Mouse (Mus musculus) spleen, postnatal 10 days (tissue): ENCODE results near the gene Fam160b1.

ENCODE experiments used
- DNase-seq, 2 experiments: peaks; one replicate each; pipeline ENCODE4 v3.0.0; 2021 to 2022; ENCODE audit warnings: low spot score in 2 of 2

The Fam160b1 gene

DNA sequence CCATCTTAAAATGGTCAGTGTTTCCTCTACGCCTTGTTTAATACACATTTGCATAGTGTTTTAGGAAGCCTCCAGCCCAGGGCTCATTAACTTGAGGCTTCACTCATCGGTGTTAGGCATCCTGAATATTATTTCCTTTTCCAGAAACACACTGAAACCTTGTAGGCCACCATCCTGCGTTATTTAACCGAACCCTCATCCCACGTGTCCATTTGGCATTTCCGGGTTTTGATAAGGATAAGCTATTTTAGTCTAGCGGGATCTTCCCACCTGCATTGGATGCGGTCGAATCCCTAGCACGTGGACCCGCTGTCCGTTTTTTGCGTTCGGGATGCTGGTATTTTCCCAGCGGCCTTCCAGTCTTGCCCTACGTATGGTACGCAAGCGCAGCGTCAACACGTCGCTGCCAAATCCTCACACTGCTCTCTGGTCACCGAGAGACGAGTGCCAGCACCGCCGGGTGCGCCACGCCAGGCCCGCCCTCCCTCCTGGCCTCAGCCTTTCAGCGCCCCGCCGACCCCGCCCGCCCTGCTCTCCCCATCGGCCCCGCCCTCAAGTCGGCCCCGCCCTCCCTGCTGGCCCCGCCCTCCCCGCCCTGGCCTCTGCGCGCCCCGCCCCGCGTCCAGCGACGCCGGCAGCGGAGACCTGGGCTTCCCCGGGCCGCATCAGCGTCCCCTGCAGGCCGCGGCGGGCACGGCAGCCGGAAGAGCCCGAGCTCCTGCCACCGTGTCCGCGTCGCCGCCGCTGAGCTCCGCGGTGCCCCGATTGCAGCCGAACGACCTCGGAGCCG is at the start of gene Fam160b1:
Fam160b1 (plus strand) TSS at position 340 of the 790 bp plus-strand sequence.
- DNase-seq: peak; percentile 95

DNA sequence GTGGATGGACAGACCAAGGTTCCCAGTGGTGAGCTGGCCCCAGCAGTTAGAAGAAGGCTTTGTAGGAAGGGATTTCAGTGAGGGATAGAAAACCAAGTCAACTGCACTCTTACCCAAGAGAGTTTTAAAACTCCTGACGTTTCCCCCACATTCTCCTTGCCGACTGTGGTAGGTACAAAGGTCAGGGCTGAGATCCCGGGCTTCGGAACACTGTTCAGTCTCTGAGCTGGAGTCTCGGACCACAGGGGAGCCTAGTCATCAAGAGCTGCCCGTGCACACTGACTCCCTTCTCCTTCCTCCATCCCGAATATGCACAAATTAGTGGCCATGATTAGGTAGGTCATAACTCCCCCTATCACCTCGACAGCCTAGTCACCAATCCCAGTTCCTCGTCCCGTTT is 47.3 kb upstream of the Fam160b1 start:
- DNase-seq: no peak

DNA sequence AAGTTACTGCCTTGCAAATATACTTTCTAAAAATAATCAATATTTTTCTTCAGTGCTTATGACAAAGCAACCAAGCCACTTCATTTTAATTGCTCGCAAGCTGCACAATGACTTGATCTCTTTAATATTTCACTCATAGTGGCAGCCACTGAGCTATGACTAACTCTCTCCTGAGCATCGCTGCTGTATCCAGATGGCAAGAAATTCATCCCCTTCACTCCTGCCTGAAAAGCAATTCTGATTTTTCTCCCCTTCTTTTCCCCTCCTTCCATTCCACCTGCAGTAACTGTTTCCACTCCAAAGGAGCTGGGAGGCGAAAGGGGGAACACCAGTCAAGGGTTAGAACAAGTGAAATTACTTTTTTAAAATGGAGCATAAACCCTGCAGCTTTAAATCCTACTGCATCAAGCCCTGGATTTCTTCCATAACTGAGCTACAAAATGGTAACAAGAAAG is 46.6 kb upstream of the Fam160b1 start:
- DNase-seq: no peak

DNA sequence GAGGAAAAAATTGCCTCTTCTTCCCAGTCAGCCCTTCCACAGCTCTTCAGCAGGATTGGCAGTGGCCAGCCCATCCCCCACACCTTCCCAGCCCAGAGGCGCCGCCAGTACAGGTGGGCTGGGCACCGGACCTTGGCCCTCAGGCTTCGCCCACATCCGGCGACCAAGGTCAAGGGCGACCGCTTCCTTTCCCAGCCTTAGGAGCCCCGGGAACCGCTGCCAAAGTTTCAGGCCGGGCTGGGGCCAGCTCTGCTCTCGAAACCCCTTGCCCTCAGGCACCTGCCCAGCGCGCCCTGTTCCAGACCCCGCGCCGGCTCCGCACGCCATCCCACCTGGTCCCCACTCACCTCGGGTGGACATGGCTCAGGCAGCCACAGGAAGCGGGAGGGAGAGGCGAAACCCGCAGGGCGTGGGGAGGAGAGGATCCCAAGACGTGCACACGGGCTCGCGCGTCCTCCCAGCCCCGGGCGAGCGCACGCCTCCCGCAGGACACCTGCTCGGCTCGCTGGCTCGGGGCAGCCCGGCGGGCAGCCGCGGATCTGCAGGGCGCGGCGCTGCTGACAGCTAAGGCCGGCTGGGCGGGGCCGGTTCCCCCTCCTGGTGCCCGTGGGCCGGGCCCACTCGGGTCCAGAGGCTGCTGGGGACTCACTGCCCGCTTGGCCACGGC is 46.0 kb upstream of the Fam160b1 start, which contains the start of gene Ablim1:
Ablim1 (minus strand) TSS at position 574 of the 667 bp plus-strand sequence.
- peak in 1 of 2 experiments; percentile 46 for DNase-seq

DNA sequence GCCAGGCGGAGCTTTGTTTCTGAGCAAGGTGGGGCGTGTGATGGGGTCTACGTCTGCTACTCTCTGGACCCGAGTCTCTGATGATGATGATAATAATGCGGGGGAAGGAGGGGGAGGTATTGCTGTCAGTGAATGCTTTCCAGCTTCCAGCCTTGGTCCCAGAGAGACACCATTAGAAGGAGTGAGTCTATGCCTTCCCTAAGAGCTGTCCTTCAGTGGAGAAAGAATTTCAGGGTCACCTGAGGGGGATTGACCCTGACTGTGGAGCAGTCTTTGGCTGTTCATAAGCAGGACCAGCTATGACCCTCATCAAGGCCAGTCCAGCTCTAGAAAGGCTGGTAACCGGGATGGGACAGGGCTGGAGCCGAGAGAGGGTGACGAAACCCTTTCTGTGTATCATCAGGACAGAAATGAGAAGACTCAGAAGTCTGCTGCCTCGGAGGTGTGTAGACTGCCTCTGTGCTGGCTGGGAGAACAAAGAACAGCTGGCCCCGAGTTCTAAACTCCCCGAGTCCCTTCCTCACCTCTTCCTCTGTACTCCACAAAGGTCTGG is 45.4 kb upstream of the Fam160b1 start:
- no peak for DNase-seq

DNA sequence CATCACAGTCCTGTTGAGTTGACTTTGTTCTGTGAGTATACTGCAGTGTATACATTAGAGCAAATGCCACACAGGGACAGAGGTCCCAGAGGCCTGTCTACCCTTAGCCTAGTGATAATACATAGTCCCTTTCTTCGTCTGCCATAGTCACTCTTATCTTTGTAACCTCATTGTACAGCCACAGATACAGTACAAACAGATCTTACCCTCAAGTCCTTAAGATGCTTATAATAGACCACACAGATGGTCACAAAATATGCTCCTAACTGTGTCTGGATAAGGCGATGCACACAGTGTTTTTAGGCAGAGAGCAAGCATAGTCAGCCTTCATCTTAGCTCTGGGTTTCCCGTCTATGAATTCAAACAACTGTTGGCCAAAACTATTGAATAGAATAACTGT is 43.9 kb upstream of the Fam160b1 start:
- no peak for DNase-seq

DNA sequence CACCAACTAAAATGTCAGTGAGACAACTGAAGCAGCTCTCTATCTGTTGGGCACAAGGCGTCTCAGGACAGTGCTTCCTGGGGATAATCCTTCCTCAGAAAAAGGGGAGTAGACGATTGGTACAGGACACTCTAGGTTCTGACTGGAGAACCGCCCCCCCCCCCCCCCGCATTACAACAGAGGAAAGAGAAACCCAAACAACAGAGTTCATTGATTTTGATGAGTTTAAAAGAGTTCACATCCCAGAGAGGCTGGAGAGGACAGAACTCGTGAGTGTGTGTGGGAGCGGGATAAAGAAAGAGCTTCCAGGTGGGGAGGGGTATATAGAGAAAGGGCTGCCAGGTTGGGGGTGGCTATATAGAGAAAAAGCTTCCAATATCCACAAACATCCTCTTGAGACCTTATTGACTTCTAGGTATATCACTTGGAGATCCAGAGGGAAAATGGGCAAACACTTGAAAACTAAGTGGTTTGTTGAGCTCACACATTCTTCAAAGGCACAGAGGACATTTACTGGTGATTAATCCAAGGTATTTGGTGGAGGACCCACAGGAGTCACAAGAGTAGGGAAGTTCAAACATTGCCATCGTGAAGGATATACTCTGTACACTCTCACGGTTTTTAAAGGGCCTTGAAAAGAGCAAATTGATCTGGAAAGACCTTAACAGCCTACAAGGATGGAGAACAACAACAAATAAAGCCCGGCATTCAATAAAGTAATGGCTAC is 39.7 kb upstream of the Fam160b1 start:
- no peak for DNase-seq

DNA sequence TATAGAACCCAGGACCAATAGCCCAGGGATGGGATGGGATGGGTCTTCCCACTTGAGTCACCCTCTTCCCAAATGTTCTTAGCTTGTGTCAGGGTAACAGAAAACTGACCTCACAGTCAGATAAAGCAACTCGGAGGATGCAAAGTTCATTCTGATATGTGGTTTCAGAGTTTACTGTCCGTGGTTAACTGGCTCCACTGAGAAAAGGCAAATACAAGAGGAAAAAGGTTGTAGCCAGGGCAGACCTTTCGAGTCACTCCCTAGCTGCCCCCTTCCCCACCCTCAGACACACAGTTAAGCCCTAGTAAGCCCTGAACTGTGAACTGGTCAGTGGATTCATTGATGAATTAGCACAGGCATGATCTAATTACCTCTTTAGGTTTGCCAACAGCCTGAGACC is 38.6 kb upstream of the Fam160b1 start:
- no peak for DNase-seq

DNA sequence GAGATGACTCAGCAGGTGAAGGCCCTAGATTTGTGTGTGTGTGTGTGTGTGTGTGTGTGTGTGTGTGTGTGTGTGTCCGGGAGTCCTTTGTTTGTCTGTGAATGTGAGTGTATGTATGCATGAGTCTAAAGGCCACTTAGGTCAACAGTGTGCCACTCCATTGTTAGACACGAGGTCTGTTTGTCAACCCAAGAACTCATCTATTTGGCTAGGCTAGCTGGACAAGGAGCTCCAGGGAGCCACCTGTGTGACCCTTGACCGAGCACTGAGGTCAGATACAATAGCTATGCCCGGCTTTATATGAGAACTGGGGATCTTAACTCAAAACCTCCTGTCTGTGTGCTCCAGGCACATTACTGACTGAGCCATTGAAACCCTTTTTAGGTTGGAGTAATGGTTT is 38.0 kb upstream of the Fam160b1 start:
- DNase-seq: no peak

DNA sequence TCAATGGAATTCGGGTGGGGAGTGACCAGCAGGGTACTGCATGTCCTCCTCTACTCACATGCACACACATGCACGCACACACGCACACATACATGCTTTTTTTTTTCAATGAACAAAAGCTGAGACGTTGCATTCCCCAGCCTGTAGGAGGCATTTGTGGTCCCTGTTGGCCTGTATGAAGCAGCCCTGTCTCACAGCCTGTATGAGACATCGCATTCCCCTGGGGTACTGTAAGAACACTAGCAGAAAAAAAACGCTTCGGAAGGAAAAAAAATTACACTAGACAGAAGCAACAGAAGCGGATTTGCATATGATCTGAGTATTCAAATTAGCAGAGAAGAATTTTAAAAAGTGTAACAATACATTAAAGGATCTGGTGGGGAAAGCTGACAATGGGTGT is 37.4 kb upstream of the Fam160b1 start:
- DNase-seq: no peak

DNA sequence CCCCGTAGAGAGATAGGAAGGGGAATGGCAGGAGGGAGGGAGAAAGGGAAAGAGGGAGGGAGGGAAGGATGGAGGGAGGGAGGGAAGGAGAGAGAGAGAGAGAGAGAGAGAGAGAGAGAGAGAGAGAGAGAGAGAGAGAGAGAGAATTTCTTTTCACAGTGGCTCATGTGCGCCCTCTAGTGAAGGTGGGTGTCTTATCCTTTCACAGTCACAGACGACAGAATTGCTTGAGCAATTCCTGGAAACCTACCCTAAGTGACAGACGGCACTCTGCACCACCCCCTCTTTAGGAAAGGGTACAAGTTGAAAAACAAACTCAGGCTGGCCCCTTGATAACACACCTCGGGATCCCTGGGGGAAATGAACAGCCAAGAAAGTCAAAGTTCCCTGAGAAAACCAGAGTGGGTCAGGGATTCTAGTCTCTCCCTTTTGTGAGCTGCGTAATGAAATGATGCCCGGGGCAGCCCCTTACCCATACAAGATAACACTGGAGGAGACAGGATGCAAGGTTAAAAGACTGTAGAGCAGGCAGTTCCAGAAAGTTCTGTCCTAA is 34.7 kb upstream of the Fam160b1 start:
- peak; percentile 37 to 78 for DNase-seq

DNA sequence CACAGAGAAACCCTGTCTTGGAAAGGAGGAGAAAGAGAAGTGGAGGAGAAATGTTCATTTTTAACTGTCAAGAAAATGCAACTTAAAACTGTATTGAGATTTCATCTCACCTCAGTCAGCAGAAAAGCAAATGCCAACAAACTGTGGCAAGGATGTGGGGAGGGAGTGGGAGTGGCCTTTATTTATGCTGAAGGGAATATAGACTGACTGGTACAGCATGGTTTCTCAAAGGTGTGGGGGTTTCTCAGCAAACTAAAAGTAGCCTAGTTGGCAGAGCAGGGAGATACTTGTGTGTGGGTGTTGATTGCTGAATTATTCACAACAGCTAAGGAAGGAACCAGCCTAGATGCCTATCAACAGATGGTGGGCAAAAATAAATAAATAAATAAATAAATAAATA is 32.8 kb upstream of the Fam160b1 start:
- no peak for DNase-seq

DNA sequence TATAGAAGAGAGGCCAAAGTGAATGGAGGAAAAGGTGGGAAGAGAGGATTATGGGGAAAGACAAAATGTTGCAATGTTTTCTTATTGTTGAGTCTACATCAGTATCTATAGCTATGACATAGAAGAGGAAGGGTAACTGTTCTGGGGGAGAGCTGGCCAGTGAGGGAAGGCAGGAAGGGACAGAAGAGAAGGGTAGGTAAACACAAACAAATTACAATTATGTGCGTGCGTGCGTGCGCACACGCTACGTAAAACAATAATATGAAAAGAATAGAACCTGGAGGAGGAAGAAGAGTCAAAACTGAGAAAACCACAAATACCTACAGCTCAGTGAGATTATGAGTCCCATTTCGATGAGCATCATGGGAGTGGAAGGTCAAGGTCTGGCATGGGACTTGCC is 32.2 kb upstream of the Fam160b1 start:
- no peak for DNase-seq

DNA sequence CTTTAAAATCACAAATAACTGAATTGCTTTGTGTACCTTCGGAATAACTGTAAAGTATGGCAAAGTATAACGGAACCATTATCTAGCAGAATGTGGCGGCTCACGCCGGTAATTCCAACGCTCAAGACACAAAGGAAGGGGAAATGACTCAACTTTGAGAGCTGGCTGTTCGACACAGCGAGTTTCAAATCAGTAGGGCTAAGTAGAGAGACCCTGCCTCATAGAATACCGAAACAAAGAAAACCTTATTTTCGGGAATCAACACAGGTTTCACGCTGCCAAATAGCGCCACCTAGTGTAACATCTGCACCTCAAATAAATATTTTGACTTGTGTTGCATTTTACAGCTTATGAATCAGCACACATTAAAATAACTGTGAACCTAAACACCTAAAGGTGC is 31.7 kb upstream of the Fam160b1 start:
- DNase-seq: peak; percentile 18 to 59

DNA sequence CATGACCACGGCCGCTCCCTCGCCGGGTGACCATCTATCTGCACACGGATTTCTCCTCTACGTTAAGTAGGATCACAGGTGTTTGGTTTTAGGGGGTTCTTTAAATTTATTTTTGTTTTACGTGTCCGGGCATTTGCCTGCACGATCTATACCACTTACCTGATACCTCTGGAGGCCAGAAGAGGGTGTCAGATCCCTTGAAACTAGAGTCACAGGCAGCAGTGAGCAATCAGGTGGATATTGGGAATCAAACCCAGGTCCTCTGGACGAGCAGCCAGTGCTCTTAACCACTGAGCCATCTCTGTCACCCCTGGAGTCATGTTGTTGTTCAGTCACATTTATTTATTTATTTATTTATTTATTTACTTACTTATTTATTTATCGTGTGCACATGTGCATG is 30.2 kb upstream of the Fam160b1 start:
- no peak for DNase-seq

DNA sequence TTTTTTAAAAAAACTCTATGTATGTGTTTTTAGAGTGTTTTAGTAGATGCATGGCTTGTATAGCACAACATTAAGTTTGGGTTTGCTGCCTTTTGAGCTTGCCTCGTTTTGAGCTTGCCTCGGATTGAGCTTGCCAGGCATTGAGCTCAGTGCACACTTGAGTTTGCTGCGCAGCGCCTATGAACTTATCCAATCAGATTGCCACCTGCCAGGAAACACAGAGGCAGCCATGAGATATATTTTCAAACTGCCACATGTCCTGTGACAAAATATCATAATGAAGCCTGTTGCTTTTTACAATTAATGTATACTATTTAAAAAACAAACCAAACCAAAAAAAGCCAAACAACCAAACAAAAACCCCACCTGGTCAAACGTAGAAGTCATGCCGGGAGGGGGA is 29.2 kb upstream of the Fam160b1 start:
- DNase-seq: no peak

DNA sequence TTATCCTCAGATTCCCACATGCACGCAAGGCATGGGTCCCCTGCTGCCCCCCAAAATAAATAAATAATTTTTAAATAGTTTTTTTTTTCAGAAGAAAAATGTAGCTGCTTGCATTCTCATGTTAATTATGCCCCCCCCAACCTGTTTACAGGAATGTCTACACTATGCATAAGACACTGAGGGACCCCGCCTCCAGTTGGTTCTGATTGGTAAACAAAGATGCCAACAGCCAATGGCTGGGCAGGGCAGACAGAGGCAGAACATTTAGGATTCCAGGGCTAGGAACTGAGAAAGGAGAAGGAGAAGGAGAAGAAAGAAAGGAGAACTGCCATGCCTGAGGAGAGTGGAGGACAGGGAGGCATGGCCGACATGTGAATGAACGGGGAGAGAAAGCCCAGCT is 27.1 kb upstream of the Fam160b1 start:
- DNase-seq: no peak

DNA sequence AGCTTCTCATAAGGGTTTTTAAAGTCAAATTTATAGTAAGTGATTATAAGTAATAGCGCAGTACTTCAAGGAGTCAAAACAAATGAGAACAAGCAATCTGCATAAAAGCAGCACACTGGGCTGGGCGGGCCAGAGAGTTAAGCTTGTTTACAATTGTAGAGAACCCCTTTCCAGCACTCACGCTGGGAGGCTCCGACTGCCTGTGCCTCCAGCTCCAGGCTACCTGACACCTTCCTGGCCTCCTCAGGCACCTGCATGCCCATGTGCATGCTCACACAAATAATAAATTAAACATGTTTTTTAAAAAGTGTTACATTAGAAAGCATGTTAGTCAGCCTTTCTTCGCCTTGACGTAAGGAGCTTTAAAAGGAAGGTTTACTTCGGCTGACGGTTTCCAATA is 25.3 kb upstream of the Fam160b1 start:
- DNase-seq: no peak

DNA sequence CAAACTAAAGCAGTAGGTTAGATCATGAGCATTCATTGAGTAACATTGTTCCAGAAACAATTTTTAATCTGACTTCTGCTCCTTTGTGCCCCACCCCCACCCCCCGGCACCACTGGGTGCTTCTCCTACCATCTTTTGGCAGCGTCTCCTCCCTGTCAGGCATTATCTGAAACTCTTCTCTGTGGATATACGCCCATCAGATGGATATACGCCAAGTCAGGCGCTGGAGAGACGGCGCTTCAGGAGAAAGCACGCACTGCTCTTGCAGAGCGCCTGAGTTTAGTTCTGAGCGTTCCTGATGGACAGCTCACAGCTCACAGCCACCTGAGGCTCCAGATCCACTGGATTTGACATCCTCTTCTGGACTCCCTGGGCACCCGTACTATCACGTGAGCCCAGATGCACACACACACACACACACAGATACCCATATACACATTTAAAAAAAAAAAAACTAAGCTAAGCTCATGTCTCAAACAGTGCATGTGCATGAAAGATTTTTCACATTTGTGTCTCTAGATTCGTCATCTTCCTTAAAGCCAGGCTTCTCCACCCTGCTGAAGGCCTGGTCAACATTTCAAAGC is 21.1 kb upstream of the Fam160b1 start:
- DNase-seq: peak in 1 of 2 experiments; percentile 46

DNA sequence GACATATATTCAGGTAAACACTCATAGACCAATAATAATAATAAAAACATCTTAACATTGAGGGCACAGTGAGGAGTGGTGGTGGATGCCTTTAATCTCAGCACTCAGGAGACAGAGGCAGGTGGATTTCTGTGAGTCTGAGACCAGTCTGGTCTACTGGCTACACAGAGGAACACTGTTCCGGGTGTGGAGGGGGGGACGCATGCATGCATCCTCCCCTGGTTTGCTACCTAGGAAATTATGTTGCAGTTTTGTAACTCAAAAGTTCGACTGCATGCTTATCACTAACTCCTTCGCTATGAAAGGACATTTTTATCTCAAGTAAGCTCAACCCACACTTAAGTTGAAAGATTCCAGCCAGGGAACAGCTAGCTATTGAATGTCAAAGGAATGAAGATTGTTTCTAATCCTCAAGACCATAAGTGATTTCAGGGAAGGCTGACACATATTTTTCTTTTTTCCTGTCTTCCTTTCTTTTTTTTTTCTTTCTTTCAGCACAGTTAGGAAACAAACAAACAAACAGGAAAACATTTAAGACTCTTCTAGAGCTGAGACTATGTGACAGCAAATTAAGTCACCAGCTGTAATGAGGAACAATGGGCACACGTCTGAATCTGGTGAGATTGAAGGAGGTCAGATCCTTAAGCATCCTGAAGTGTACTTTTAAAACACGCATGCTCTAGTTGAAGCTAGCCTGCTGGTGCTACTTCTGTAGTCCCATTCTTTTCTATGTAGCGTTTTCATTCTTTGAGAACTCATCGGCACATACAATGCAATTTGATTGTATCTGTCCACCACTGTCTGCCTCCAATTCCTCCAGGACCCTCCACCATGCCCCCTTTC is 19.4 kb upstream of the Fam160b1 start:
- no peak for DNase-seq

DNA sequence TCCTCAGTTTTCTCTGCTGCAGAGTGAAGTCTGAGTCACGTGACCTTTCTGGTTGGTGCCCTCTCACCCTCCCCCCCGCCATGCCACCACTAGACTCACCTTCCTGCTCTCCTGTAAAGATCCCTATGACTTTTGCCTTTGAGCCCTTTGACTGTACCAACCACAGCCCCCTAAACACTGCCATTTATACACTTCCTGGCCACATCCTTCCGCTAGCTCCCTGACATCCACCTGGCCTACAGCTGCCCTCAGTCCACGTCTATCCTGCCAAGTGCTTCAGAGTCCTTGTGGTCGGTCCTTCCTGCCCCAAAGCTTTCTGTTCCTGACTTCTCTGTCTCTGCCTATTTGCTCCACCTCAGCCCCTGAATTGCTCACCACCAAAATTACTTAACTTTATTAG is 16.6 kb upstream of the Fam160b1 start:
- DNase-seq: no peak
